Mouse (Mus musculus) embryo, embryonic 11 days (tissue): ENCODE measurements around the gene Uba52.

Experiments used
- DNase-seq: peaks from one replicate; pipeline ENCODE4 v3.0.0-alpha.2; 2015

The Uba52 gene

GRCm38 (mm10) chr8:70477269-70477982, 33.2 kb downstream of the Uba52 start:
- peak; percentile 71 for DNase-seq

- DNase-seq: peak; percentile 95
These were observed 34.0 kb downstream of the Uba52 start, which contains the start of gene Klhl26 for GRCm38 (mm10) chr8:70476333-70477268. Gene Klhl26 (minus strand): TSS chr8:70476968.

- no peak for DNase-seq
These were observed 38.7 kb downstream of the Uba52 start for GRCm38 (mm10) chr8:70471856-70472255.

GRCm38 (mm10) chr8:70469938-70470337, 40.7 kb downstream of the Uba52 start:
- DNase-seq: no peak

GRCm38 (mm10) chr8:70469295-70469916, 41.2 kb downstream of the Uba52 start:
- DNase-seq: no peak

GRCm38 (mm10) chr8:70468733-70469132, 41.9 kb downstream of the Uba52 start:
- no peak for DNase-seq

- no peak for DNase-seq
These were observed 42.7 kb downstream of the Uba52 start for GRCm38 (mm10) chr8:70467907-70468306.

- DNase-seq: no peak
These were observed 43.3 kb downstream of the Uba52 start for GRCm38 (mm10) chr8:70467229-70467725.

- DNase-seq: no peak
These were observed 43.8 kb downstream of the Uba52 start for GRCm38 (mm10) chr8:70466771-70467170.

GRCm38 (mm10) chr8:70466305-70466704, 44.3 kb downstream of the Uba52 start:
- no peak for DNase-seq

- no peak for DNase-seq
These were observed 44.9 kb downstream of the Uba52 start for GRCm38 (mm10) chr8:70465701-70466100.

GRCm38 (mm10) chr8:70464162-70464561, 46.4 kb downstream of the Uba52 start:
- DNase-seq: no peak

- DNase-seq: no peak
These were observed 47.3 kb downstream of the Uba52 start for GRCm38 (mm10) chr8:70463306-70463705.

GRCm38 (mm10) chr8:70462516-70462813, 48.1 kb downstream of the Uba52 start:
- DNase-seq: no peak

- no peak for DNase-seq
These were observed 48.7 kb downstream of the Uba52 start for GRCm38 (mm10) chr8:70461765-70462515.

GRCm38 (mm10) chr8:70460606-70461005, 50.0 kb downstream of the Uba52 start:
- no peak for DNase-seq

- no peak for DNase-seq
These were observed 50.4 kb downstream of the Uba52 start for GRCm38 (mm10) chr8:70460199-70460598.

GRCm38 (mm10) chr8:70459636-70460035, 51.0 kb downstream of the Uba52 start:
- no peak for DNase-seq

- DNase-seq: no peak
These were observed 52.1 kb downstream of the Uba52 start for GRCm38 (mm10) chr8:70458462-70458861.
